9 mouse cellular contexts compared by ENCODE assay signal in genomic region chr10:78028129-78028528, GRCm38 (mm10). TPM values are rescaled to one million over a fixed set of nuclear protein-coding genes. Genes with fewer than 3 reads are reported as not detected.
DNase-seq lines count a peak whose midpoint lies in the region; ATAC-seq and TF ChIP-seq lines count a peak whose summit lies in the region.
"Had no signal": no experiment of that assay in that cellular context is flagged by ENCODE, and none has a peak within 500 bp of the region (broad histone marks: within the 10 kb centered on the region; RNA-seq: fewer than 3 reads in every experiment).

No protein-coding gene starts in this region.

- peak; percentile 84 for ATAC-seq in frontal cortex, adult (ENCODE audit: low TSS enrichment)
- peak; percentile 73 for ATAC-seq in hindbrain, embryonic 15.5 days (ENCODE audit: low FRiP score, low read depth)
- ATAC-seq in midbrain, embryonic 11.5 days (ENCODE audit: low FRiP score): peak; percentile 66

- H3K36me3 ChIP-seq in hindbrain, embryonic 15.5 days: no peaks in the 10 kb centered on the region
- H3K36me3 ChIP-seq in midbrain, embryonic 11.5 days (ENCODE audit: control insufficient read depth, insufficient read depth, low read length): no peaks in the 10 kb centered on the region

- H3K9me3 ChIP-seq in hindbrain, embryonic 15.5 days: no peaks in the 10 kb centered on the region
- no peaks in the 10 kb centered on the region for H3K9me3 ChIP-seq in midbrain, embryonic 11.5 days (ENCODE audit: control insufficient read depth, low read length)

- WGBS in hindbrain, embryonic 15.5 days: 2% methylated on average over 5 of the region's 5 CpGs
- 6% methylated on average over 5 of the region's 5 CpGs for WGBS in midbrain, embryonic 11.5 days

- peak; percentile 89 for DNase-seq in R1 (ENCODE audit: low read depth, low spot score)
- peak; percentile 54 for DNase-seq in cerebellum, adult 9-11 months
- peak; percentile 60 to 68 for DNase-seq in left cerebral cortex, adult 2 months (ENCODE audit: extremely low spot score in 1 of 2, low spot score in 2 of 2)
- DNase-seq in midbrain, embryonic 11.5 days (ENCODE audit: low spot score, missing footprints): peak; percentile 95
- peak; percentile 77 for DNase-seq in right cerebral cortex, postnatal 4 days
- peak; percentile 55 to 69 for DNase-seq in urinary bladder, postnatal 36 days (ENCODE audit: low spot score in 2 of 2)

- no peaks in the 10 kb centered on the region for H3K4me1 ChIP-seq in hindbrain, embryonic 15.5 days (replicated peaks)
- H3K4me1 ChIP-seq in midbrain, embryonic 11.5 days (ENCODE audit: control insufficient read depth, insufficient read depth, low read length): no peaks in the 10 kb centered on the region

- intact Hi-C loops in left cerebral cortex, adult 2 months (cut with DNase I): no loop called here

- H3K27me3 ChIP-seq in hindbrain, embryonic 15.5 days: no peaks in the 10 kb centered on the region
- H3K27me3 ChIP-seq in midbrain, embryonic 11.5 days (ENCODE audit: control insufficient read depth, insufficient read depth, low read length): no peaks in the 10 kb centered on the region

- H3K4me2 ChIP-seq in hindbrain, embryonic 15.5 days: no peak overlapping the region
- no peak overlapping the region for H3K4me2 ChIP-seq in midbrain, embryonic 11.5 days

- H3K4me3 ChIP-seq in hindbrain, embryonic 15.5 days: no peak overlapping the region
- no peak overlapping the region for H3K4me3 ChIP-seq in left cerebral cortex, adult 2 months
- H3K4me3 ChIP-seq in midbrain, embryonic 11.5 days (ENCODE audit: low read depth, low read length): no peak overlapping the region

- no peak overlapping the region for H3K27ac ChIP-seq in hindbrain, embryonic 15.5 days (replicated peaks)
- H3K27ac ChIP-seq in left cerebral cortex, adult 2 months: no peak overlapping the region
- H3K27ac ChIP-seq in midbrain, embryonic 11.5 days (ENCODE audit: low read depth, low read length): no peak overlapping the region
- H3K27ac ChIP-seq: macrophage had no signal

- no peak overlapping the region for H3K9ac ChIP-seq in hindbrain, embryonic 15.5 days
- no peak overlapping the region for H3K9ac ChIP-seq in midbrain, embryonic 11.5 days (ENCODE audit: low read length)

- TF ChIP-seq CTCF in left cerebral cortex, adult 2 months (IDR thresholded peaks at IDR 0.05): peak; percentile 89

RNA-seq across cellular contexts. Expression of gene Dnmt3l, which starts 13.6 kb away (rescaled TPM):
- not detected in 2 replicates for polyA plus RNA-seq in hindbrain, embryonic 15.5 days (2015; fragmentation: Nextera tagmentation; extraction: Ambion mirVana)
- total RNA-seq in left cerebral cortex, adult 2 months (2021): under 1 TPM in 1 of 2 experiments, not detected in 1; 0.54 TPM
- polyA plus RNA-seq in midbrain, embryonic 11.5 days (2014; fragmentation: Nextera tagmentation; extraction: Ambion mirVana): not detected in 2 replicates

RNA-seq across cellular contexts. Expression of gene Aire, which starts 15.3 kb away (rescaled TPM):
- polyA plus RNA-seq in hindbrain, embryonic 15.5 days (2015; fragmentation: Nextera tagmentation; extraction: Ambion mirVana): 0.51 TPM in 1 of 2 replicates, not detected in the other
- under 1 TPM in 1 of 2 experiments, not detected in 1; 0.56 TPM for total RNA-seq in left cerebral cortex, adult 2 months (2021)
- 0.10 TPM in 1 of 2 replicates, not detected in the other for polyA plus RNA-seq in midbrain, embryonic 11.5 days (2014; fragmentation: Nextera tagmentation; extraction: Ambion mirVana)
- polyA plus RNA-seq: macrophage had no signal

RNA-seq across cellular contexts. Expression of gene Pfkl, which starts 18.2 kb away (rescaled TPM):
- 120 and 126 TPM in 2 replicates for polyA plus RNA-seq in hindbrain, embryonic 15.5 days (2015; fragmentation: Nextera tagmentation; extraction: Ambion mirVana)
- total RNA-seq in left cerebral cortex, adult 2 months (2021): 100 to 1,000 TPM; 141 to 149 TPM
- polyA plus RNA-seq in midbrain, embryonic 11.5 days (2014; fragmentation: Nextera tagmentation; extraction: Ambion mirVana): 96.9 and 103 TPM in 2 replicates

RNA-seq across cellular contexts. Expression of gene Icosl, which starts 41.0 kb away (rescaled TPM):
- 0.71 and 0.96 TPM in 2 replicates for polyA plus RNA-seq in hindbrain, embryonic 15.5 days (2015; fragmentation: Nextera tagmentation; extraction: Ambion mirVana)
- 1 to 10 TPM; 3.5 to 3.6 TPM for total RNA-seq in left cerebral cortex, adult 2 months (2021)
- 1.2 and 2.5 TPM in 2 replicates for polyA plus RNA-seq in midbrain, embryonic 11.5 days (2014; fragmentation: Nextera tagmentation; extraction: Ambion mirVana)

RNA-seq across cellular contexts. Expression of gene 1810043G02Rik, which starts 49.8 kb away (rescaled TPM):
- polyA plus RNA-seq in hindbrain, embryonic 15.5 days (2015; fragmentation: Nextera tagmentation; extraction: Ambion mirVana): 46.8 and 54.5 TPM in 2 replicates
- total RNA-seq in left cerebral cortex, adult 2 months (2021): 10 to 100 TPM; 33.9 to 34.0 TPM
- 32.3 and 36.5 TPM in 2 replicates for polyA plus RNA-seq in midbrain, embryonic 11.5 days (2014; fragmentation: Nextera tagmentation; extraction: Ambion mirVana)
